Mouse (Mus musculus) kidney, postnatal 4 days (tissue): Measurements from ENCODE around the gene Tas2r129.
"Not testable (repeated sequence)": the region's sequence is repeated elsewhere in the genome, so short reads cannot be mapped to it uniquely, and the experiment has no call there.

Experiments
- DNase-seq, 2 experiments: peaks; one replicate each; pipeline ENCODE4 v3.0.0; 2021; ENCODE audit warnings: mixed read lengths in 2 of 2

Tas2r129 gene

DNA sequence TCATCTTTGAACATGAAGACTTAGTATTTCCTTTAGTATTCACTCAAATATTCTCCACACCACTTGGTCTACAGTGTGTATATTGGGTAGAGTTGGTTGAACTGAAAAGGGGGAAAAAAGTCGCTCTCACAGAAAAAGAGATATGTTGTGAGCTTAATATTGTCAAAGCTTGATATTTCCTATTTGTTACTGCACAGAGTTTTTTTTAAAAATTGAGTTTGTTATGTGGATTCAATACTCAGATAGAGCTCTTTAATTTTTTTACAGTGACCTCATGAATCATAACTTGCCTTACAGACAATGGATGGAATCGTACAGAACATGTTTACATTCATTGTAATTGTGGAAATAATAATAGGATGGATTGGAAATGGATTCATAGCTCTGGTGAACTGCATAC is at the start of gene Tas2r129:
TSS of gene Tas2r129 (plus strand) at position 301 of the 400 bp plus-strand sequence.
- DNase-seq = no peak

DNA sequence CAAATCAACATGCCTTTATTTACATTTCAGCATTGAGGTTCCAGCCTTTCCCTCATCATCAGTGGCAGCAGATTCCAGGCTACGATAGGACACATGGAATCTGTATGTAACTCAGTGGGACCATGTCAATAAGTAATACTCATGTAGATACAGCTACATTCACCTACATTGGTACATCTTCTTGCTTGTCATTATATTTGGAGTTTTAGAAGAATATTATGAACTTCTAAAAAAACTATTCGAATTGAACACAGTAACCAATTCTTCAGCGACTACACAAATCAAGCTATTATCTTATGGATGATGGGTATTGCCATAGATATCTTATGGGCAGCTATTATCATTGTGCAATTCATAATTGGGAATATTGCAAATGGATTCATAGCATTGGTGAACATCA is 41.6 kb upstream of the Tas2r129 start, which contains the start of gene Tas2r125:
TSS of gene Tas2r125 (plus strand) at position 301 of the 400 bp plus-strand sequence.
- no peak for DNase-seq

DNA sequence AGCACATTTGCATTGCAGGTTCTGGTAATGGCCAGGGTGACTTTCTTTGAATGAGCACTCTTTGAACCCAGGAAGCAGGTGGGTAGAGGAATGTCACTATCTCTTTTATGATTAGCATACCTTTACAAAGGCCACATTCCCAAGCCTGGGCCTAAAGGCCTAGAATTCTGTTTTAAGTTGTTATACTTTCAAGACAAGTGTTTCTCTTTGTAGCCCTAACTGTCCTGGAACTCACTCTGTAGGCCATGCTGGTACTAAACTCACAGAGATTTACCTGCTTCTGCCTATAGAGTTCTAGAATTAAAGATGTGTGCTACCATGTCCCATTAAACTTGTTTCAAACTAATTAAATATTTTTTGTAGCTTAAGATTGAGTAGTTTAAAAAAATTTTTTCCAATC is 9.5 kb upstream of the Tas2r129 start:
- not testable (repeated sequence) for DNase-seq

DNA sequence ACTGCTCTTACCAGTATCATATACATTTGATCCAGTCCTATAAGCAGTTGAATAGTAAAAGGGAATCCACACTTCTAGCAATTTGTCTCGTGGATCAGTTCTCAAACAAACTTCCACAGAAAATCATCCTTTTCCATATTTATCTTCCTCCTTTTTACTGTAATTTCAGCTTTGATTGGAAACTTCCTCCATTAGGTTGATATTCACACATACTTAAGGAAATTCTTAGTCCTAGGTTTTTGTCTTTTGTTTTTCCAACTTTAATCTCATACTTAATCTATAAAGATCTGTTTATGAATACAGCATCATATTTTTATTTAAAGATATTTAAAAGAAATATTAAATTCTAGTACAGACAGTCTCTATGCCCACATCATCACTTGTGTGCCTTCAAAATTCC is 6.9 kb downstream of the Tas2r129 start, which contains the start of gene Tas2r131:
TSS of gene Tas2r131 (minus strand) at position 101 of the 400 bp plus-strand sequence.
- DNase-seq = no peak

DNA sequence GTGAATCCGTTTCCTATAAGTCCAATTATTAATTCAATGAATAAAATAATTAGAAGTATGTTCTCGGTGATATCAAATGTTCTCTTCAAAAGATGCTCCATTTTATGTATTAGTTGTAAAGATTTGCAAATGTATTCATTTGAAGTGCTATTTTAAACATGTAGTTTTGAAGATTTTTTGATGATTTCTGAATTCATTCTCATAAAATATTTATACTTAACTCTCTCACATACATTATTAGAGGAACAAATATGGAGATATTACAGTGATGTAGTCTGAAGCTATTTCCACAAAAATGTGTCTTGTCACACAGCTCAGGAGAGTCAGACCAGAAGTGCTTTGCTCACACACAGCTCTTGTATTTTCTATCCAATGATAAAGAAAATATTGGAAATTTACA is 30.0 kb downstream of the Tas2r129 start, which contains the start of gene Tas2r109:
TSS of gene Tas2r109 (minus strand) at position 101 of the 400 bp plus-strand sequence.
- no peak for DNase-seq
